Mouse (Mus musculus) midbrain, embryonic 12.5 days (tissue): ENCODE data around the gene Gm21778. TPM values are rescaled to one million over a fixed set of nuclear protein-coding genes. Genes with fewer than 3 reads are reported as not detected.
"Not testable (repeated sequence)": the region's sequence is repeated elsewhere in the genome, so short reads cannot be mapped to it uniquely, and the experiment has no call there.

ENCODE experiments used
- ATAC-seq: fragments of 200-750 bp; cut with Nextera tagmentation; 2 replicates; pipeline ENCODE4 v1.8.0; 2017; ENCODE audit warnings: low read depth, moderate TSS enrichment, moderate library complexity; ENCODE audit not compliant: low FRiP score
- H3K27ac ChIP-seq: fragments of 300-500 bp; sonication (generic); replicated peaks from 2 replicates; pipeline ENCODE4 v1.5.1; 2016; ENCODE audit warnings: mild to moderate bottlenecking
- H3K27me3 ChIP-seq: fragments of 300-500 bp; sonication (generic); 2 replicates; pipeline ENCODE4 v1.6.1; 2016; ENCODE audit warnings: mild to moderate bottlenecking
- H3K36me3 ChIP-seq: fragments of 300-500 bp; sonication (generic); 2 replicates; pipeline ENCODE4 v1.6.1; 2016
- H3K4me1 ChIP-seq: fragments of 300-500 bp; sonication (generic); 2 replicates; pipeline ENCODE4 v1.6.1; 2016
- H3K4me2 ChIP-seq: fragments of 300-500 bp; sonication (generic); replicated peaks from 2 replicates; pipeline ENCODE4 v1.6.1; 2016; ENCODE audit warnings: mild to moderate bottlenecking, moderate library complexity
- H3K4me3 ChIP-seq: fragments of 300-500 bp; sonication (generic); 2 replicates; pipeline ENCODE4 v1.5.1; 2016; ENCODE audit warnings: mild to moderate bottlenecking
- H3K9ac ChIP-seq: fragments of 300-500 bp; sonication (generic); replicated peaks from 2 replicates; pipeline ENCODE4 v1.6.1; 2016; ENCODE audit warnings: mild to moderate bottlenecking, moderate library complexity
- H3K9me3 ChIP-seq: fragments of 300-500 bp; sonication (generic); 2 replicates; pipeline ENCODE4 v1.6.1; 2016; ENCODE audit warnings: mild to moderate bottlenecking
- polyA plus RNA-seq: library from polyadenylated mRNA; unstranded; fragments of >200 nt; fragmentation: Nextera tagmentation; extraction: Ambion mirVana; gene quantifications from 2 replicates; pipeline ENCODE4 v1.2.1, GENCODE M21; 2016

The Gm21778 gene
- polyA plus RNA-seq, result not detected in 2 replicates

GRCm38 (mm10) chrY:5942160-5942559 lies at the start of gene Gm21778:
TSS of gene Gm21778 (plus strand) at chrY:5942460.
- not testable (repeated sequence) for H3K4me1 ChIP-seq, H3K4me3 ChIP-seq, H3K9me3 ChIP-seq, H3K9ac ChIP-seq, H3K27me3 ChIP-seq, H3K27ac ChIP-seq, H3K36me3 ChIP-seq, H3K4me2 ChIP-seq, ATAC-seq

Other genes starting within 250 kb of the Gm21778 start
- not detected in 2 replicates for gene Gm20914, start 216.5 kb upstream of the Gm21778 start, polyA plus RNA-seq
- not detected in 2 replicates for gene Gm28171, start 149.1 kb upstream of the Gm21778 start, polyA plus RNA-seq